ENCODE assay signal across 8 mouse cellular contexts in the genomic region with DNA sequence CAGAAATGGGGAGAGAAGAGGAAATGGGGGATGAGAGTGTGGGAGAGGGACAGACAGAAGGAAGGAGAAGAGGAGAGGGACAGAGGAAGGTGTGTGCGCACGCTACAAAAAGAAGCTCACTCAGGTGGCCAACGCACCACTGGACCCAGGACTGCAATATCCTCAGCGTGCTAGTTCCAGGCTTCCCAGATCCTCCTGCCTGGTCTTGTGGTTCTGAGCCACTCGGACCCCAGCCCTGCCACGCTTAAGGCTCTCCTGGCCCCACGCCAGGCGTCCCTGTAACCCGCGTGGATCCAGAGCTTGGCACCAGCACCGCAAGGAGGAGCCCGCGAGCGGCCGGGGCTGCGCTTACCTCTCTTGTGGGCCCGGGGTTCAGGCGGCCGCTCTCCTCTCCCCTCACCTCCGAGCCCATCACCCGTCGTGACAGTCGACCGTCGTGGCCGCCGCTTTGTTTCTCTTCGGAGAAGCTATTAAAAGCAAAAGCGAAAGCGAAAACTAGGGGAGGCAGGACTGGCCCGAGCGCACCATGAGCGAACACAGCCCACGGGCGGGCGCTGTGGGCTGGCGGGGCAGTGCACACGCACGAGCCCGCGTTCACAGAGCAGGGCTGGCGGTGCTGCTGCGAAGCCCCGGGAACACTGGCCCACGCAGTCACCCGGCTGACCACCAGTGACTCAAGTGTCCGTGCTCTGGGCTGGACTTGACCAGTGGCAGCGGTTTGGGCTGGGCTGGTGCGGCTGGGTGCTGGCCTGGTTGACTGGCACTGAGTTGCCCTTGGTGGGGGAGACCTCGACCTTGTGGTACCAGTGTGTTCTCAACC. TPM values are rescaled to one million over a fixed set of nuclear protein-coding genes. Genes with fewer than 3 reads are reported as not detected.
DNase-seq lines count a peak whose midpoint lies in the region; ATAC-seq and TF ChIP-seq lines count a peak whose summit lies in the region.
"Not testable (repeated sequence)": the region's sequence is repeated elsewhere in the genome, so short reads cannot be mapped to it uniquely, and the experiment has no call there.

A gene (minus strand): TSS at position 496 of the 820 bp plus-strand sequence.

- not testable (repeated sequence) for TF ChIP-seq POLR2A in bone marrow macrophage, adult 2 months (IDR thresholded peaks at IDR 0.05; ENCODE audit: borderline replicate concordance, low read depth, low read length)

- peak within 1 kb of the TSS; percentile 35 for H3K9ac ChIP-seq in embryonic facial prominence, embryonic 15.5 days
- H3K9ac ChIP-seq in heart, embryonic 11.5 days (ENCODE audit: low read depth, low read length): peak within 1 kb of the TSS; percentile 77
- H3K9ac ChIP-seq in liver, embryonic 11.5 days (ENCODE audit: low read depth, low read length): peak within 1 kb of the TSS; percentile 68
- peak within 1 kb of the TSS; percentile 59; the same call in 1 of the 2 replicates for H3K9ac ChIP-seq in midbrain, embryonic 13.5 days (replicated peaks)

- not testable (repeated sequence) for H3K4me1 ChIP-seq in bone marrow macrophage, adult 2 months (ENCODE audit: control insufficient read depth, insufficient read depth, low read length); embryonic facial prominence, embryonic 15.5 days; heart, embryonic 11.5 days (ENCODE audit: control insufficient read depth, insufficient read depth, low read length); liver, embryonic 11.5 days (replicated peaks; ENCODE audit: control insufficient read depth, insufficient read depth, low read length); midbrain, embryonic 13.5 days (replicated peaks)

- not testable (repeated sequence) for H3K36me3 ChIP-seq in embryonic facial prominence, embryonic 15.5 days; heart, embryonic 11.5 days (ENCODE audit: control insufficient read depth, insufficient read depth, low read length); liver, embryonic 11.5 days (ENCODE audit: control insufficient read depth, insufficient read depth, low read length); midbrain, embryonic 13.5 days

- H3K9me3 ChIP-seq in embryonic facial prominence, embryonic 15.5 days (replicated peaks); heart, embryonic 11.5 days (replicated peaks; ENCODE audit: control insufficient read depth, low read length); liver, embryonic 11.5 days (ENCODE audit: control insufficient read depth, low read length); midbrain, embryonic 13.5 days: not testable (repeated sequence)

- H3K27me3 ChIP-seq in embryonic facial prominence, embryonic 15.5 days; heart, embryonic 11.5 days (ENCODE audit: control insufficient read depth, insufficient read depth, low read length); liver, embryonic 11.5 days (replicated peaks; ENCODE audit: control insufficient read depth, insufficient read depth, low read length); midbrain, embryonic 13.5 days: not testable (repeated sequence)

- peak; percentile 87 for DNase-seq in CD4-positive helper T cell, adult 2 months (ENCODE audit: low read depth, low spot score)
- DNase-seq in kidney, adult 11 months: peak; percentile 45
- peak; percentile 54 for DNase-seq in liver, embryonic 11.5 days (ENCODE audit: low spot score)
- peak; percentile 35 to 55 for DNase-seq in spleen, adult 18-20 months

- 9% methylated on average over 42 of the region's 50 CpGs for WGBS in embryonic facial prominence, embryonic 15.5 days
- WGBS in heart, embryonic 11.5 days (ENCODE audit: insufficient replicate concordance): 11% methylated on average over 43 of the region's 50 CpGs
- WGBS in liver, embryonic 11.5 days: 13% methylated on average over 35 of the region's 50 CpGs
- 18% methylated on average over 39 of the region's 50 CpGs for WGBS in midbrain, embryonic 13.5 days

- H3K27ac ChIP-seq in bone marrow macrophage, adult 2 months (ENCODE audit: insufficient read depth, low read depth, low read length); embryonic facial prominence, embryonic 15.5 days (replicated peaks); heart, embryonic 11.5 days (ENCODE audit: low read depth, low read length); liver, embryonic 11.5 days (ENCODE audit: low read depth, low read length); midbrain, embryonic 13.5 days: not testable (repeated sequence)

- H3K4me2 ChIP-seq in embryonic facial prominence, embryonic 15.5 days (replicated peaks): peak within 1 kb of the TSS; percentile 76
- peak within 1 kb of the TSS; percentile 78 for H3K4me2 ChIP-seq in heart, embryonic 11.5 days
- peak within 1 kb of the TSS; percentile 83 for H3K4me2 ChIP-seq in liver, embryonic 11.5 days
- peak within 1 kb of the TSS; percentile 62 for H3K4me2 ChIP-seq in midbrain, embryonic 13.5 days (replicated peaks)

- ATAC-seq in embryonic facial prominence, embryonic 15.5 days (ENCODE audit: insufficient number of reproducible peaks, low FRiP score, low TSS enrichment, low read depth): peak; percentile 60
- peak; percentile 55; the same call in 1 of the 2 replicates for ATAC-seq in heart, embryonic 11.5 days (replicated peaks; ENCODE audit: insufficient number of reproducible peaks, low FRiP score, low TSS enrichment)
- peak; percentile 47 for ATAC-seq in liver, embryonic 11.5 days (replicated peaks; ENCODE audit: low FRiP score)
- ATAC-seq in midbrain, embryonic 13.5 days: peak; percentile 66

- peak within 1 kb of the TSS; percentile 97 for H3K4me3 ChIP-seq in bone marrow macrophage, adult 2 months (ENCODE audit: insufficient read depth, low read length)
- peak within 1 kb of the TSS; percentile 50 for H3K4me3 ChIP-seq in embryonic facial prominence, embryonic 15.5 days (replicated peaks)
- H3K4me3 ChIP-seq in heart, embryonic 11.5 days (ENCODE audit: low read depth, low read length): peak within 1 kb of the TSS; percentile 55
- peak within 1 kb of the TSS; percentile 64 for H3K4me3 ChIP-seq in liver, embryonic 11.5 days (ENCODE audit: low read depth, low read length)
- H3K4me3 ChIP-seq in midbrain, embryonic 13.5 days (replicated peaks): peak within 1 kb of the TSS; percentile 45

- not testable (repeated sequence) for TF ChIP-seq CTCF in bone marrow macrophage, adult 2 months (IDR thresholded peaks at IDR 0.05; ENCODE audit: low read depth, low read length)

RNA-seq across cellular contexts. Expression of the gene that starts here (rescaled TPM):
- polyA plus RNA-seq in bone marrow macrophage, adult 2 months (2012; ENCODE audit: insufficient read depth, insufficient read length, missing spikeins): 1.0 and 1.7 TPM in 2 replicates
- 1.3 and 1.6 TPM in 2 replicates for polyA plus RNA-seq in embryonic facial prominence, embryonic 15.5 days (2015; fragmentation: Nextera tagmentation; extraction: Ambion mirVana)
- polyA plus RNA-seq in heart, embryonic 11.5 days (2014; fragmentation: Nextera tagmentation; extraction: Ambion mirVana): 0.63 TPM in 1 of 2 replicates, not detected in the other
- polyA plus RNA-seq in liver, embryonic 11.5 days (2014; fragmentation: Nextera tagmentation; extraction: Ambion mirVana): 0.51 TPM in 1 of 2 replicates, not detected in the other
- 0.40 TPM in 1 of 2 replicates, not detected in the other for polyA plus RNA-seq in midbrain, embryonic 13.5 days (2015; fragmentation: Nextera tagmentation; extraction: Ambion mirVana)

Comparison
In these comparisons a context has a peak if more than half of its experiments do, and no peak if none do; other contexts are left out.
1. Peak in ATAC-seq, H3K4me3 ChIP-seq, H3K9ac ChIP-seq and H3K4me2 ChIP-seq in heart, embryonic 11.5 days; RNA of the gene not detected or under 1 TPM.
2. Peak in DNase-seq, ATAC-seq, H3K4me3 ChIP-seq, H3K9ac ChIP-seq and H3K4me2 ChIP-seq in liver, embryonic 11.5 days; RNA of the gene not detected or under 1 TPM.
3. Peak in ATAC-seq, H3K4me3 ChIP-seq, H3K9ac ChIP-seq and H3K4me2 ChIP-seq in midbrain, embryonic 13.5 days; RNA of the gene not detected or under 1 TPM.
4. H3K4me3 ChIP-seq: peak in every context shown above with its lines; median percentile 97 in bone marrow macrophage, adult 2 months; 64 in liver, embryonic 11.5 days; 55 in heart, embryonic 11.5 days; 50 in embryonic facial prominence, embryonic 15.5 days; 45 in midbrain, embryonic 13.5 days.